Mouse (Mus musculus) liver, embryonic 12.5 days (tissue): ENCODE measurements around the gene Cmtr2. TPM values are rescaled to one million over a fixed set of nuclear protein-coding genes. Genes with fewer than 3 reads are reported as not detected.

Experiments used
- ATAC-seq: fragments of 200-750 bp; cut with Nextera tagmentation; 2 replicates; pipeline ENCODE4 v1.8.0; 2017; ENCODE audit warnings: moderate number of reproducible peaks, mild to moderate bottlenecking, moderate library complexity
- H3K27ac ChIP-seq: fragments of 300-500 bp; sonication (generic); 2 replicates; pipeline ENCODE4 v1.5.1; 2016; ENCODE audit warnings: mild to moderate bottlenecking
- H3K27me3 ChIP-seq: fragments of 300-500 bp; sonication (generic); replicated peaks from 2 replicates; pipeline ENCODE4 v1.6.1; 2016; ENCODE audit warnings: mild to moderate bottlenecking, moderate library complexity
- H3K36me3 ChIP-seq: fragments of 300-500 bp; sonication (generic); 2 replicates; pipeline ENCODE4 v1.6.1; 2016; ENCODE audit warnings: mild to moderate bottlenecking, moderate library complexity
- H3K4me1 ChIP-seq: fragments of 300-500 bp; sonication (generic); 2 replicates; pipeline ENCODE4 v1.6.1; 2016
- H3K4me2 ChIP-seq: fragments of 300-500 bp; sonication (generic); 2 replicates; pipeline ENCODE4 v1.6.1; 2016; ENCODE audit warnings: mild to moderate bottlenecking, moderate library complexity
- H3K4me3 ChIP-seq: fragments of 300-500 bp; sonication (generic); 2 replicates; pipeline ENCODE4 v1.5.1; 2016; ENCODE audit warnings: mild to moderate bottlenecking, moderate library complexity
- H3K9ac ChIP-seq: fragments of 300-500 bp; sonication (generic); 2 replicates; pipeline ENCODE4 v1.6.1; 2016; ENCODE audit warnings: mild to moderate bottlenecking, moderate library complexity
- H3K9me3 ChIP-seq: fragments of 300-500 bp; sonication (generic); replicated peaks from 2 replicates; pipeline ENCODE4 v1.6.1; 2016; ENCODE audit warnings: mild to moderate bottlenecking, moderate library complexity
- WGBS: fragments of 180-500 bp; shearing (Covaris S2); methylation state at CpG from one replicate; pipeline ENCODE4 v1.1.7; 2016; ENCODE audit not compliant: insufficient replicate concordance; 5-methylcytosine and 5-hydroxymethylcytosine counted together
- polyA plus RNA-seq: library from polyadenylated mRNA; unstranded; fragments of >200 nt; fragmentation: Nextera tagmentation; extraction: Ambion mirVana; gene quantifications from 2 replicates; pipeline ENCODE4 v1.2.1, GENCODE M21; 2016

Gene Cmtr2
- 5.7 and 5.8 TPM in 2 replicates for polyA plus RNA-seq

DNA sequence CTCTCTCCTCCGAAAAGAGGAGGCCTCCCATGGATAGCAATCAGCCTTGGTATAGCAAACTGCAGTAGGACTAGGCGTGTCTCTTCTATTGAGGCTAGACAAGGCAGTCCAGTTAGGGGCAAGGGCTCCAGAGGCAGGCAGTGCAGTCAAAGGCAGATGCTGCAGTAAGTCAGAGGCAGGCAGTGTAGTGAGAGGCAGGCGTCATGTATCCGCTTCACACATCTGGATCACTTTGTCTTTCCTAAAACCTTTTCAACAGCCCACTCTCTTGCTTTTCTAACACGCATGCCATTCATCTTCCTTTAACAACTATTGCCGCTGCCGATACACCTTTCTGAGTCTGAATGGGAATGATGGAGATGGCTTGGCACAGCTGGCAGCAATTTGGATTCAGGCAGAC lies at the start of gene Cmtr2:
TSS of gene Cmtr2 (plus strand) at position 301 of the 400 bp plus-strand sequence.
- Histone ChIP-seq H3K27me3 (peaks cover 3% of the 10 kb centered on the region; the same call in 1 of the 2 replicates), H3K4me2 (no peak within 1 kb of the TSS), H3K4me3 (no peak within 1 kb of the TSS), H3K27ac (no peak within 1 kb of the TSS), H3K4me1 (peaks cover 15% of the 10 kb centered on the region), H3K9me3 (no peaks in the 10 kb centered on the region), H3K9ac (no peak within 1 kb of the TSS), H3K36me3 (peaks cover 7% of the 10 kb centered on the region)
- WGBS: 62% methylated on average over 7 of the region's 7 CpGs
- no peak for ATAC-seq

- whole genome bisulfite sequencing: 60% methylated on average over 8 of the region's 8 CpGs
- ATAC-seq: no peak
- peaks cover 43% of the 10 kb centered on the region for H3K27me3 ChIP-seq
These were observed 49.2 kb upstream of the Cmtr2 start for GRCm38 (mm10) chr8:110166270-110166669.

GRCm38 (mm10) chr8:110168046-110168445 lies 47.4 kb upstream of the Cmtr2 start, which contains the start of gene Calb2:
Gene Calb2 (minus strand): TSS chr8:110168210.
- Histone ChIP-seq H3K9ac (no peak within 1 kb of the TSS), H3K27me3 (peaks cover 43% of the 10 kb centered on the region), H3K4me1 (no peaks in the 10 kb centered on the region; the same call in 1 of the 2 replicates), H3K36me3 (no peaks in the 10 kb centered on the region), H3K4me2 (no peak within 1 kb of the TSS), H3K9me3 (no peaks in the 10 kb centered on the region), H3K4me3 (no peak within 1 kb of the TSS), H3K27ac (no peak within 1 kb of the TSS)
- WGBS: 1% methylated on average over 33 of the region's 33 CpGs
- ATAC-seq: 0 out of 2 replicates have a peak, but pooled peaks have one; percentile 40

More at GRCm38 (mm10) chr8:110166270-110166669, 49.2 kb upstream of the Cmtr2 start:
- Histone ChIP-seq H3K9ac (no peak overlapping the region), H3K36me3 (no peaks in the 10 kb centered on the region), H3K4me2 (no peak overlapping the region), H3K9me3 (no peaks in the 10 kb centered on the region), H3K27ac (no peak overlapping the region), H3K4me3 (no peak overlapping the region), H3K4me1 (no peaks in the 10 kb centered on the region; the same call in 1 of the 2 replicates)

GRCm38 (mm10) chr8:110172161-110172560 lies 43.3 kb upstream of the Cmtr2 start:
- no peak overlapping the region for H3K4me2 ChIP-seq
- 55% methylated on average over 6 of the region's 6 CpGs for WGBS
- ATAC-seq: no peak

DNA sequence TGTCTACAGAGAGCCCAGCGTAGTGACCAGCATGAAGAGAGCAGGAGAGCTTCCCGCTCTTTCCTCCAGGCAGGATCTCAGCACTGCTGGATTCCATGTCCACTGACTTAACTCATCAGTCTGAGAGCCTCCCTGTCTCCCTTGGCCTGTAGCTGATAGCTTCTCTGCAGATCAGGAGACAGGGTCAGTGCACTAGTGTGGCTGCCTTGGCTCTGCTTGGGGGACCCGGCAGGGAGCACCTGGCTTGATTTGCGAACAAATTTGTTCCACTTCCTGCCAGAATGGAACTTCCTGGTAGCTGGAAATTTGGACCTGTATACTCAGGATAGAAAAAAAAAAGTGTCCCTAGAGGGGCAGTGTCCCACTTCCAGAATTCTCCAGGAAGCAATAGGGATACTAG lies 40.6 kb upstream of the Cmtr2 start:
- no peak for ATAC-seq
- Histone ChIP-seq H3K4me1 (no peaks in the 10 kb centered on the region), H3K36me3 (no peaks in the 10 kb centered on the region), H3K4me3 (no peak overlapping the region), H3K9me3 (no peaks in the 10 kb centered on the region), H3K27me3 (peaks cover 25% of the 10 kb centered on the region), H3K27ac (no peak overlapping the region), H3K4me2 (no peak overlapping the region), H3K9ac (no peak overlapping the region)
- 68% methylated on average over 4 of the region's 4 CpGs for WGBS

More at GRCm38 (mm10) chr8:110172161-110172560, 43.3 kb upstream of the Cmtr2 start:
- Histone ChIP-seq H3K4me3 (no peak overlapping the region), H3K4me1 (no peaks in the 10 kb centered on the region; the same call in 1 of the 2 replicates), H3K9ac (no peak overlapping the region), H3K9me3 (no peaks in the 10 kb centered on the region), H3K36me3 (no peaks in the 10 kb centered on the region), H3K27ac (no peak overlapping the region), H3K27me3 (peaks cover 41% of the 10 kb centered on the region)

DNA sequence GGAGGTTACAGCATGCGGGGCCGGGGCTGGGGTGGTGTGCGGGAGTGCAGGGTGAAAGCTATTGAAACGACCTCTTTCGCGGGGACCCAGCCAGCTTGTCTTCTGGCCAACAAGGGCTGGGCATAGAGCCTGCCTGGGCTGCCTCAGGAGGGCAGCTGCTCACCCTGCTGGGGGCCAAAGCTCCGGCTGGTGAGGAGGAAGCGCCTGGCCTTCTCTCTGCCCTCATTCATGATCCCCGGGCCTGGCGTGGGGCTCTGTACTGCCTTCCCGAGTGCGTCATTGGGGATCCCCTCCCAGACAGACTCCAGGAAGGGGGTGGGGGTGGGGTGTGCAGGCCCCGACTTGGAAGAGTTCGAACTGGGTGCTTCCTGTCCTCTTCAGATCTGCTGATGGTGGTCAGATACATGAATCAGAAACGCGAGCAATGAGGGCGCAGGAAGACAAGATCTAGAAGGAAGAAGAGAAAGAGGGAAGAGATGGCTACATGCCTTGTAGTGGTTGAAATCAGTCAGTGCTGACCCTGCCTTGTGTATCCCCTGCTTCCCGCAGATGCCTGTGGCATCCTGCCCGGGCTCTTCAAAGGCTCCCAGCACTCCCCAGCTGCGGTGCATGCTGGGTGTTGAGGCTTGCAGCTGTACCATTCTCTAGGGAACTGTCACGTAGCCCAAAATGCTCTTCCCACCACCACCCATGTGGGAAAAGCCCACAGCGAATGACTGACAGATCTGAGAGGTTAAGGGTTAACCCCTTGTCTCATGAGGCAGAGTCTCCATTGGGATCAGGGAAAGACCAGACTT lies 37.9 kb upstream of the Cmtr2 start:
- ATAC-seq: no peak
- no peaks in the 10 kb centered on the region for H3K9me3 ChIP-seq
- 12% methylated on average over 22 of the region's 22 CpGs for WGBS
- H3K27me3 ChIP-seq: peaks cover 20% of the 10 kb centered on the region
- no peak overlapping the region for H3K4me3 ChIP-seq
- H3K9ac ChIP-seq: no peak overlapping the region
- H3K4me2 ChIP-seq: peak overlapping the region; percentile 8; the same call in 1 of the 2 replicates
- H3K27ac ChIP-seq: no peak overlapping the region
- no peaks in the 10 kb centered on the region for H3K4me1 ChIP-seq
- H3K36me3 ChIP-seq: no peaks in the 10 kb centered on the region

GRCm38 (mm10) chr8:110182735-110183367 lies 32.6 kb upstream of the Cmtr2 start:
- WGBS: 80% methylated on average over 11 of the region's 11 CpGs
- no peak for ATAC-seq
- H3K4me1 ChIP-seq: no peaks in the 10 kb centered on the region
- H3K9ac ChIP-seq: no peak overlapping the region
- H3K4me3 ChIP-seq: no peak overlapping the region
- H3K36me3 ChIP-seq: no peaks in the 10 kb centered on the region
- H3K27ac ChIP-seq: no peak overlapping the region
- no peaks in the 10 kb centered on the region for H3K9me3 ChIP-seq
- H3K4me2 ChIP-seq: no peak overlapping the region
- H3K27me3 ChIP-seq: peaks cover 4% of the 10 kb centered on the region

DNA sequence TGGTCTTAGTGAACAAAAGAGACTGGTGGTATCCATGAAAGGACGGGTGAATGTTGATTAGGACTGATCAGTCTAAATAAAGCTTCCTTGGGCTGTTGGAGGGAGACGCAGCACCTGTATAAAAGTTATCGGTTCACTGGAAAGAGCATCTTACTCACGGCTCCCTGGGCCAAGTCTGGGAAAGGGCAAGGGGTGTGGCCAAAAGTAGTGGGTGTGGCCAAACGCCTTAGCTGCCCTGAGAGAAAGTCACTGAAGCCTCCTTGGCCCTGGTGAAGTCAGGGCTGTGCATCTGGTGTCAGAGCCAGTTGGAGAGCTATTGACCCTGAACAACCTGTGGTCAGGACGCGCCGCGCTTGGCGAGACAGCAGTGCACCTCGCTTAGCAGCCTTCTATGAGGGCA lies 31.7 kb upstream of the Cmtr2 start:
- no peaks in the 10 kb centered on the region for H3K36me3 ChIP-seq
- no peaks in the 10 kb centered on the region for H3K27me3 ChIP-seq
- H3K4me1 ChIP-seq: no peaks in the 10 kb centered on the region
- no peak for ATAC-seq
- H3K4me3 ChIP-seq: no peak overlapping the region
- H3K9me3 ChIP-seq: no peaks in the 10 kb centered on the region
- H3K4me2 ChIP-seq: no peak overlapping the region
- no peak overlapping the region for H3K9ac ChIP-seq
- no peak overlapping the region for H3K27ac ChIP-seq
- 28% methylated on average over 11 of the region's 11 CpGs for WGBS

DNA sequence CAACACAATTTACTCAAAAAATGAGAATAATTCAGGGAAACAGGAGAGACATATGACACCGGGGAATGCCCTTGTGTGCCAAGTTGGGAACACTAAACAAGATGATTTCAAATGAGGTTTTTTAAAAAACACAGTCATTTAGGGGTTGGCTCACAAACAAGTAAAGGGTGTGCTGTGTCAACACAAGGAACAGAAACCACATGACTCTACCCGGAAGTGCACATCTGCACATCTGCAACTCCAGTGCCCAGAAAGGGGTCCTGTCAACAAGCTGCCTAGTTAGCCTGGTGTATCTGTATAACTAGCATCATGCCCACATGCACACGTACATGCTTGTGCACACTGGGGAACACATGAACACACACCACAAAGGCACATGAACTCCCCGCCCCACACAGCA lies 29.9 kb upstream of the Cmtr2 start:
- no peak overlapping the region for H3K9ac ChIP-seq
- H3K27ac ChIP-seq: no peak overlapping the region
- H3K27me3 ChIP-seq: no peaks in the 10 kb centered on the region
- H3K4me3 ChIP-seq: no peak overlapping the region
- H3K9me3 ChIP-seq: no peaks in the 10 kb centered on the region
- 60% methylated on average over 4 of the region's 4 CpGs for WGBS
- H3K36me3 ChIP-seq: no peaks in the 10 kb centered on the region
- H3K4me2 ChIP-seq: no peak overlapping the region
- no peaks in the 10 kb centered on the region for H3K4me1 ChIP-seq
- no peak for ATAC-seq

DNA sequence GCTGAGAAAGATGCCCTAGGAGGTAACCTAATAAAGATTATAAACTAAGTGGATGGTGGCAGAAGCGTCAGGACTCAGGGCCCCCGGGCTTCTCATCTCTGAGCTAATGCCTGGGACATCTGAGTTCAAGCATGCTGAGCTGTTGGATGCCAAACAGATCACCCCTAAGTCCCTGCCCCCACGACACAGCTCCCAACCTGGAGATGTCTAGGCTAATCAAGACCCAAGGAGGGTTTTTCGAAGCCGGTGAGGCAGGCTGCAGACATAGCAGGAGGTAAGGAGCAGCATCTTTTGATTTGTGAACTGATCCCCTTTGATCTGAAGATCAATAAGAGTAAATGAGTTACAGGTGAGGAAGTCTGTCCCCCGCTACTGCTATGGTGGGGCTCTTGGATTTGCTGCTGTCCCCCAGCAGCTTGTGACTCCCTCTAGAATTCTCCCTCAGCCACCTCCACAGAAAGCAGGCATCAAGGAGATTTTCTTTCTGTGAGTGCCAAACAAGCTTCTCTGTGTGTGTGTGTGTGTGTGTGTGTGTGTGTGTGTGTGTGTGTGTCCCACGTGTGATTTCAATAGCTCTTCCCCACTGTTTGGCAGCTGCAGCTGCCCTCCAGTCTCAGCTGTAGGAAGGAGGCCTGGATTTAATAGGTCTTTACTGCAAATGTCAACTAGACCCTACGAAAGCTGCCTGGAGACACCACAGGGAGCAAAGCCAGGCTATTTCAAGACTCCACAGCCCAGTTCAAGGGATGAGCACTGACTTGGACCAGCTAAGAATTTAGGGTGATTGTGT lies 26.3 kb upstream of the Cmtr2 start:
- H3K9me3 ChIP-seq: no peaks in the 10 kb centered on the region
- H3K27ac ChIP-seq: no peak overlapping the region
- no peak overlapping the region for H3K9ac ChIP-seq
- no peaks in the 10 kb centered on the region for H3K27me3 ChIP-seq
- no peaks in the 10 kb centered on the region for H3K36me3 ChIP-seq
- H3K4me2 ChIP-seq: no peak overlapping the region
- 19% methylated on average over 8 of the region's 8 CpGs for WGBS
- H3K4me3 ChIP-seq: no peak overlapping the region
- H3K4me1 ChIP-seq: no peaks in the 10 kb centered on the region
- ATAC-seq: no peak

- ATAC-seq: no peak
- Histone ChIP-seq H3K27me3 (no peaks in the 10 kb centered on the region), H3K27ac (no peak overlapping the region), H3K9me3 (no peaks in the 10 kb centered on the region), H3K4me2 (no peak overlapping the region), H3K36me3 (no peaks in the 10 kb centered on the region), H3K4me3 (no peak overlapping the region), H3K9ac (no peak overlapping the region), H3K4me1 (no peaks in the 10 kb centered on the region)
- 6% methylated on average over 5 of the region's 5 CpGs for WGBS
These were observed 18.8 kb upstream of the Cmtr2 start for GRCm38 (mm10) chr8:110196678-110197077.

- H3K9ac ChIP-seq: no peak overlapping the region
- no peaks in the 10 kb centered on the region for H3K27me3 ChIP-seq
- 28% methylated on average over 11 of the region's 11 CpGs for WGBS
- no peaks in the 10 kb centered on the region for H3K36me3 ChIP-seq
- no peak overlapping the region for H3K4me3 ChIP-seq
- H3K27ac ChIP-seq: no peak overlapping the region
- no peaks in the 10 kb centered on the region for H3K9me3 ChIP-seq
- no peak for ATAC-seq
- H3K4me2 ChIP-seq: no peak overlapping the region
- no peaks in the 10 kb centered on the region for H3K4me1 ChIP-seq
These were observed 13.7 kb upstream of the Cmtr2 start for GRCm38 (mm10) chr8:110201806-110202205.
